ENCODE assay signal across 33 mouse cellular contexts in genomic region chr8:104593536-104594325, GRCm38 (mm10). TPM values are rescaled to one million over a fixed set of nuclear protein-coding genes. Genes with fewer than 3 reads are reported as not detected.
DNase-seq lines count a peak whose midpoint lies in the region; TF ChIP-seq lines count a peak whose summit lies in the region.
"Had no signal": no experiment of that assay in that cellular context is flagged by ENCODE, and none has a peak within 500 bp of the region (broad histone marks: within the 10 kb centered on the region; RNA-seq: fewer than 3 reads in every experiment).

No protein-coding gene starts in this region.

- peaks cover 8% of the 10 kb centered on the region; the same call in 1 of the 2 replicates for H3K36me3 ChIP-seq in kidney, adult 2 months (ENCODE audit: control insufficient read depth, insufficient read depth, low read length)

- H3K4me1 ChIP-seq in kidney, adult 2 months (ENCODE audit: control insufficient read depth, insufficient read depth, low read length) = peaks cover 29% of the 10 kb centered on the region; the same call in 1 of the 2 replicates
- 0 out of 2 replicates have a peak, but pooled peaks cover 3% of the 10 kb centered on the region for H3K4me1 ChIP-seq in lung, adult 2 months (ENCODE audit: control insufficient read depth, insufficient read depth, low read length)

- H3K27ac ChIP-seq in kidney, adult 2 months (ENCODE audit: insufficient read depth, low read depth, low read length) = peak overlapping the region; percentile 30
- H3K27ac ChIP-seq: embryonic facial prominence, embryonic 10.5 days; embryonic facial prominence, embryonic 13.5 days; gastrocnemius, adult 2 months; heart, embryonic 15.5 days; hindbrain, embryonic 14.5 days had no signal

- no peak for TF ChIP-seq CTCF in kidney, adult 2 months (conservative IDR thresholded peaks at IDR 0.05; ENCODE audit: insufficient read depth, insufficient read length, low read depth, low read length)
- no peak for TF ChIP-seq CTCF in lung, adult 2 months (IDR thresholded peaks at IDR 0.05; ENCODE audit: insufficient read depth, low read length)

- no peak for TF ChIP-seq POLR2A in kidney, adult 2 months (IDR thresholded peaks at IDR 0.05; ENCODE audit: low read depth, low read length)
- no peak for TF ChIP-seq POLR2A in lung, adult 2 months (IDR thresholded peaks at IDR 0.05; ENCODE audit: borderline replicate concordance, extremely low read depth, low read depth, low read length)

- DNase-seq in adrenal gland, adult (ENCODE audit: inconsistent age in 2 of 2, low spot score in 1 of 2) = peak; percentile 23 to 60
- no peak for DNase-seq in adrenal gland, adult 8-10 months
- peak; percentile 22 for DNase-seq in cerebellum, adult 9-11 months
- DNase-seq in cerebellum, postnatal 10 days = no peak
- DNase-seq in kidney, adult 2 months = no peak
- no peak for DNase-seq in kidney, adult 9 months
- DNase-seq in lung, postnatal 36 days = peak; percentile 13
- DNase-seq in lung, adult 2 months = no peak
- DNase-seq: adrenal gland, postnatal 10 days; adrenal gland, postnatal 36 days; cerebellum, adult 11 months; cerebellum, adult 9-10 months; cerebellum, postnatal 36 days; embryo, embryonic 11 days; forebrain, postnatal 0 days; gastrocnemius, adult 2 months; gastrocnemius, postnatal 14 days; heart, adult 18-20 months; heart, postnatal 10 days; heart, postnatal 4 days had no signal

- H3K4me3 ChIP-seq in kidney, adult 2 months (ENCODE audit: insufficient read depth, low read depth, low read length) = no peak overlapping the region
- H3K4me3 ChIP-seq in lung, adult 2 months (replicated peaks; ENCODE audit: extremely low read depth, low read depth, low read length) = no peak overlapping the region
- H3K4me3 ChIP-seq: embryonic facial prominence, embryonic 10.5 days; embryonic facial prominence, embryonic 13.5 days; erythroblast, embryonic 14.5 days; gastrocnemius, adult 2 months; heart, embryonic 12.5 days; heart, embryonic 15.5 days had no signal

- WGBS in kidney, adult 2 months = 87% methylated on average over 31 of the region's 31 CpGs
- 87% methylated on average over 31 of the region's 31 CpGs for WGBS in lung, adult 2 months

- H3K27me3 ChIP-seq in kidney, adult 2 months (replicated peaks; ENCODE audit: control insufficient read depth, insufficient read depth, low read length) = no peaks in the 10 kb centered on the region
- H3K27me3 ChIP-seq: embryonic facial prominence, embryonic 13.5 days; heart, embryonic 12.5 days; heart, embryonic 15.5 days; Patski had no signal

RNA-seq across cellular contexts. Expression of gene Pdp2, which starts 2.5 kb away (rescaled TPM):
- total RNA-seq in adrenal gland, adult 8-10 months (2022) = 10 to 100 TPM; 31.7 to 43.6 (median 38.0) TPM
- polyA plus RNA-seq in kidney, adult 2 months (2012; rRNA removed) = 25.7 and 29.2 TPM in 2 replicates
- polyA plus RNA-seq in lung, adult 2 months (2012; rRNA removed) = 3.4 and 4.4 TPM in 2 replicates

RNA-seq across cellular contexts. Expression of gene Cdh16, which starts 30.5 kb away (rescaled TPM):
- total RNA-seq in adrenal gland, adult 8-10 months (2022) = under 1 TPM in 1 of 4 experiments, not detected in 3; 0.24 TPM
- polyA plus RNA-seq in kidney, adult 2 months (2012; rRNA removed) = 1,103 and 1,106 TPM in 2 replicates
- 9.6 and 16.2 TPM in 2 replicates for polyA plus RNA-seq in lung, adult 2 months (2012; rRNA removed)
- total RNA-seq: adrenal gland, postnatal 36 days; forebrain, postnatal 0 days; gastrocnemius, adult 2 months; gastrocnemius, postnatal 14 days had no signal
- polyA plus RNA-seq: cortical plate, adult 2 months; embryonic facial prominence, embryonic 10.5 days; embryonic facial prominence, embryonic 13.5 days; erythroblast, embryonic 14.5 days; forebrain, embryonic 14.5 days; forebrain, postnatal 0 days; frontal cortex, adult 2 months; G1E; hindbrain, embryonic 11.5 days; hindbrain, embryonic 14.5 days; intestine, postnatal 0 days had no signal

RNA-seq across cellular contexts. Expression of gene Rrad, which starts 37.4 kb away (rescaled TPM):
- 10 to 100 TPM in 2 of 4 experiments, 1 to 10 TPM in 2; 2.7 to 16.3 (median 7.6) TPM for total RNA-seq in adrenal gland, adult 8-10 months (2022)
- polyA plus RNA-seq in kidney, adult 2 months (2012; rRNA removed) = 5.0 and 5.8 TPM in 2 replicates
- 10.9 and 19.5 TPM in 2 replicates for polyA plus RNA-seq in lung, adult 2 months (2012; rRNA removed)

RNA-seq across cellular contexts. Expression of gene Ciao2b, which starts 48.0 kb away (rescaled TPM):
- 10 to 100 TPM; 33.1 to 44.9 (median 41.1) TPM for total RNA-seq in adrenal gland, adult 8-10 months (2022)
- polyA plus RNA-seq in kidney, adult 2 months (2012; rRNA removed) = 46.5 and 57.7 TPM in 2 replicates
- polyA plus RNA-seq in lung, adult 2 months (2012; rRNA removed) = 34.7 and 35.3 TPM in 2 replicates

RNA-seq across cellular contexts. Expression of gene Car7, which starts 59.2 kb away (rescaled TPM):
- 1 to 10 TPM; 1.7 to 5.6 (median 3.2) TPM for total RNA-seq in adrenal gland, adult 8-10 months (2022)
- polyA plus RNA-seq in kidney, adult 2 months (2012; rRNA removed) = 7.5 and 8.0 TPM in 2 replicates
- polyA plus RNA-seq in lung, adult 2 months (2012; rRNA removed) = 1.4 and 1.8 TPM in 2 replicates
- polyA plus RNA-seq: erythroblast, embryonic 14.5 days had no signal

Comparison
In these comparisons a context has a peak if more than half of its experiments do, and no peak if none do; other contexts are left out.
1. DNase-seq: peak in adrenal gland, adult (2 of 2), cerebellum, adult 9-11 months (single experiment) and lung, postnatal 36 days (single experiment); none in adrenal gland, adult 8-10 months (single experiment), cerebellum, postnatal 10 days (0 of 2), kidney, adult 2 months (single experiment), kidney, adult 9 months (single experiment) and lung, adult 2 months (single experiment).
2. RNA of gene Cdh16, which starts 30.5 kb away (polyA plus RNA-seq): 1,103 to 1,106 TPM in kidney, adult 2 months; 9.6 to 16.2 TPM in lung, adult 2 months; every median in the first group is over 10 times any median in the second.